Mouse (Mus musculus) heart, adult 2 months (tissue): ENCODE measurements around the gene Sh3bp4. TPM values are rescaled to one million over a fixed set of nuclear protein-coding genes. Genes with fewer than 3 reads are reported as not detected.

Experiments
- DNase-seq, 2 experiments: peaks; one replicate each; pipeline ENCODE4 v3.0.0; 2021
- H3K27ac ChIP-seq: fragments of 200-600 bp; 2 replicates; pipeline ENCODE4 v1.8.1; 2022
- H3K27me3 ChIP-seq: fragments of 200-500 bp; 2 replicates; pipeline ENCODE4 v1.6.1; 2012; ENCODE audit warnings: mild to moderate bottlenecking, low read length, inconsistent platforms, mixed read lengths; ENCODE audit not compliant: control insufficient read depth, insufficient read depth
- H3K36me3 ChIP-seq: fragments of 200-500 bp; 2 replicates; pipeline ENCODE4 v1.6.1; 2012; ENCODE audit warnings: low read length, inconsistent platforms; ENCODE audit not compliant: control insufficient read depth, insufficient read depth
- H3K4me1 ChIP-seq: fragments of 200-500 bp; 2 replicates; pipeline ENCODE4 v1.6.1; 2011; ENCODE audit warnings: low read length; ENCODE audit not compliant: control insufficient read depth, insufficient read depth
- H3K4me3 ChIP-seq: fragments of 200-600 bp; 2 replicates; pipeline ENCODE4 v1.8.1; 2022
- H3K79me2 ChIP-seq: fragments of 200-500 bp; replicated peaks from 2 replicates; pipeline ENCODE4 v1.6.1; 2012; ENCODE audit warnings: mild to moderate bottlenecking, inconsistent platforms, low read length, moderate library complexity, mixed read lengths; ENCODE audit not compliant: control insufficient read depth, insufficient read depth
- H3K9ac ChIP-seq: fragments of 200-500 bp; 2 replicates; pipeline ENCODE4 v1.6.1; 2012; ENCODE audit warnings: low read depth, mild to moderate bottlenecking, control low read depth, inconsistent platforms, low read length, mixed read lengths
- CTCF ChIP-seq: fragments of 200-600 bp; IDR thresholded peaks from 2 replicates; pipeline ENCODE4 v1.8.1; 2022; ENCODE audit warnings: antibody characterized with exemption, mild to moderate bottlenecking, moderate library complexity
- EP300 ChIP-seq: fragments of 200-500 bp; IDR thresholded peaks from 2 replicates; pipeline ENCODE4 v1.6.1; 2011; ENCODE audit warnings: low read depth, low read length, control low read depth; ENCODE audit not compliant: insufficient read depth
- POLR2A ChIP-seq: fragments of 200-500 bp; IDR thresholded peaks from 2 replicates; pipeline ENCODE4 v1.6.1; 2011; ENCODE audit warnings: mild to moderate bottlenecking, low read depth, low read length, control low read depth; ENCODE audit not compliant: insufficient read depth
- WGBS: fragments of 180-500 bp; shearing (Covaris S2); methylation state at CpG from one replicate; pipeline ENCODE4 v1.1.7; 2018; 5-methylcytosine and 5-hydroxymethylcytosine counted together
- intact Hi-C: fragments of 180-260 bp; cut with DNase I; formaldehyde crosslinking; loops from one replicate; pipeline ENCODE4 v1.15.1; 2025
- polyA plus RNA-seq: library from polyadenylated mRNA; depleted of rRNA; stranded (reverse); fragments of >200 nt; gene quantifications from 2 replicates; pipeline ENCODE4 v1.2.3, GENCODE M21; 2012
- total RNA-seq, 2 experiments: library from RNA; stranded (reverse); gene quantifications; 2 replicates each; pipeline ENCODE4 v1.2.3; 2021

The Sh3bp4 gene
- total and polyA plus RNA-seq, 3 experiments = 8.6 to 11.1 (median 10.0) TPM

DNA sequence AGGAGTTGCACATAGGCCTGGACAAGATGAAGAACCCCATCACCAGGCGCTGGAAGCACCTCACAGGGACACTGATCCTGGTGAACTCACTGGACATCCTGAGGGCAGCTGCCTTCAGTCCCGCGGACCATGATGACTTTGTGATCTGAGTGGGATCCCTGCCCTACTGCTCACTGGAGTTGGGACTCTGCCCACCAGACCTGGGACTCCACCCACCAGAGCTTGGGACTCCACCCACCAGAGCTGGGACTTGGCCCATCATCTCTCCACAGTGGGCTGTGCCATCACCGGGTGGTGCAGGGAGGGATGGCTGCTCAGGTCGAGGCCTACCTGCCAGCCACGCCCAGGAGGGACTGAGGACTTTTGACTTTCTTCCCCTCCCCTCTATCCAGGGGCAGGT is 83.0 kb downstream of the Sh3bp4 start:
- no peaks in the 10 kb centered on the region for H3K79me2 ChIP-seq
- H3K9ac ChIP-seq = no peak overlapping the region
- no peak for DNase-seq

GRCm38 (mm10) chr1:89163483-89163882 is 93.3 kb downstream of the Sh3bp4 start:
- H3K27me3 ChIP-seq = no peaks in the 10 kb centered on the region
- no peak for DNase-seq
- WGBS = 79% methylated on average over 6 of the region's 6 CpGs
- no peak overlapping the region for H3K9ac ChIP-seq
- H3K27ac ChIP-seq = no peak overlapping the region
- H3K79me2 ChIP-seq = no peaks in the 10 kb centered on the region
- H3K4me3 ChIP-seq = no peak overlapping the region
- peaks cover 3% of the 10 kb centered on the region; the same call in 1 of the 2 replicates for H3K4me1 ChIP-seq
- TF ChIP-seq CTCF (no peak), POLR2A (no peak), EP300 (no peak)
- no peaks in the 10 kb centered on the region for H3K36me3 ChIP-seq
- intact Hi-C loops = no loop called here

More for the DNA sequence above, 83.0 kb downstream of the Sh3bp4 start:
- Histone ChIP-seq H3K27me3 (no peaks in the 10 kb centered on the region), H3K4me1 (peaks cover 6% of the 10 kb centered on the region), H3K36me3 (no peaks in the 10 kb centered on the region), H3K27ac (no peak overlapping the region), H3K4me3 (no peak overlapping the region)
- TF ChIP-seq EP300 = no peak
- TF ChIP-seq POLR2A = no peak
- TF ChIP-seq CTCF = no peak
- intact Hi-C loops = no loop called here
- 77% methylated on average over 6 of the region's 6 CpGs for WGBS

DNA sequence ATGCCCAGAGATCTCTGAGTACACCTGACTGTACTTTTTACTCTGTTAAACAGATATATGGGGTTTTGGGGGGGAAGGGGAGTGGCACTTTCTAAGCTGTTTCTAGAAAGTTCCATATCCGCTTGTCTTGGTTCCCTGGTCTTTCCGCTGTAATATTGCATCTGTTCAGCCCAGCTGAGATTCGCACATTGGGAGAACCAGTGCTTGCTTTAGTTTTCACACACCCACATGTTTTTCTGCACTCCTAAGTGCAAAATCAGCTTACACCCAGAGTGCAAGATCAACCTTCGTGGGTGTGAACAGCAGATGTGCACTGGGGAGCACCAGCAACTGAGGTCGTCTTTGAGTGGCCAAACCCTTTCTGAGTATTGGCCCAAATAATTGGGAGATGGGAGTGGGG is 94.1 kb downstream of the Sh3bp4 start:
- Histone ChIP-seq H3K27me3 (no peaks in the 10 kb centered on the region), H3K27ac (no peak overlapping the region), H3K36me3 (no peaks in the 10 kb centered on the region), H3K4me1 (peaks cover 3% of the 10 kb centered on the region; the same call in 1 of the 2 replicates), H3K9ac (no peak overlapping the region), H3K79me2 (no peaks in the 10 kb centered on the region), H3K4me3 (no peak overlapping the region)
- DNase-seq = no peak
- intact Hi-C loops = no loop called here
- WGBS = 79% methylated on average over 5 of the region's 5 CpGs
- TF ChIP-seq CTCF (no peak), EP300 (no peak), POLR2A (no peak)

DNA sequence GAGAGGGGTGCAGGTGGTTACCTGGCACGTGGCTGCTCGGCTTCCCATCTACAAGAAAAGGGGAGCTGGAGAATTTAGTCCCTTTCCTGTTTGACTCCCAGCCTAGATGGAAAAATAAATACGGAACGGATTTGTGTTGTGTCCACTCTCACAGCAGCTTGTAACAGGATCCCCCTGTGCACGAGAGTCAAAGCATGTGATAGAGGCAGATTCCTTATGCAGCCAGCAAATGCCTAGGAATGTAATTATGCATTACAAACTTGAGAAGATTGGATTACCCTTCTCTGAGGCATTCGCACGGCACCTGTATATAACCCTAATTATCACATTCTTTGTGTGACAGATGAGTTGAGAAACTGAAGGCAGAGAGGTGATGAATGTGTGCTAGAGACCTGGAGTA is 94.5 kb downstream of the Sh3bp4 start:
- Histone ChIP-seq H3K4me3 (no peak overlapping the region), H3K27me3 (no peaks in the 10 kb centered on the region), H3K36me3 (no peaks in the 10 kb centered on the region), H3K9ac (no peak overlapping the region), H3K27ac (no peak overlapping the region), H3K79me2 (no peaks in the 10 kb centered on the region), H3K4me1 (peaks cover 3% of the 10 kb centered on the region; the same call in 1 of the 2 replicates)
- WGBS = 55% methylated on average over 7 of the region's 7 CpGs
- TF ChIP-seq POLR2A (no peak), EP300 (no peak), CTCF (no peak)
- intact Hi-C loops = no loop called here
- no peak for DNase-seq

DNA sequence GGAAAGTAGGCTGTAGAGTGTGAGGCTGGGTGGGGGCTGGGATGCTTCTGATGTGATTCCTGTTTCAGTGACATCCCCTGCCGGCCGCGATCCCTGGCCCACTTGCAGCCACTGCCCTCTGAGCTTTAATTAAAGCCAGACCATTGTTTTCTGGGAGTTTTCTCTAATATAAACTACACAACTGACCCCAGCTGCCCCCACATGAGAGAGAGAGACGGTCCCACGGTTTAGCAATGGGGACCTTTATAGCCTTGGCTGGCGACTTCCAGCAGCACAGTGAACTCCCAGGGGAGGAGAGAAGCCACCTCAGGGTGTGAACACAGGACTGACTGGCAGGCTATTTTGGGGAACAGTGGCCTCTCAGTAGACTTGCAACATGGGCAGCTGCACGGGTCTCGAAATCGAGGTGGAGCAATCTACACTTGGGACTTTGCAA is 96.6 kb downstream of the Sh3bp4 start:
- Histone ChIP-seq H3K4me1 (peaks cover 3% of the 10 kb centered on the region; the same call in 1 of the 2 replicates), H3K4me3 (no peak overlapping the region), H3K27me3 (no peaks in the 10 kb centered on the region), H3K27ac (no peak overlapping the region), H3K36me3 (no peaks in the 10 kb centered on the region), H3K79me2 (no peaks in the 10 kb centered on the region), H3K9ac (no peak overlapping the region)
- 22% methylated on average over 9 of the region's 9 CpGs for whole genome bisulfite sequencing
- DNase-seq = peak in 1 of 2 experiments; percentile 44
- 0 out of 2 replicates have a peak, but pooled peaks have one; percentile 8 for TF ChIP-seq CTCF
- no peak for TF ChIP-seq EP300
- no peak for TF ChIP-seq POLR2A
- intact Hi-C loops = no loop called here

DNA sequence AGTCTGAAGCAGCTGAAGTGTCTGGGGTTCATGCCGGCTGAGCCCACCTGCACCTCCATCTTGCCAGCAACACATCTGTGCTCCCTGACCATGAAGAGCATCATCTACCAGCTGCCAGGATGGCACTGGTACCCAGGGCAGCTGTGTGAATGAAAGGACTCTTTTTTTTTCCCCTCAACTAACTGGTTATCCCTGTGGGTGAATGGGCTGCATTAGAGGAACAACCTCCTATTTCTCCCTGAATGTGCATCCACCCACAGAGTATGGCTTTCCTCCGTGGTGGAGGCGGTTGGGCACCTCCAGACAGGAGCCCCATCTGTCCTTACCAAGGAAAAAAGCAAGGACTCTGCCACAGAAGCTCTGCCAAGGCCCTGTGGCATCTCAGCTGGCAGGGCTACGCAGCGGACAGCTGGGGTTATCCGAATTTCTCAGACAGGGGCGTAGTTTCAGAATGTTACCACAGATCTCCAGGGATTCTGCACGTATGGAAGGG is 101.1 kb downstream of the Sh3bp4 start:
- H3K9ac ChIP-seq = no peak overlapping the region
- DNase-seq = no peak
- no peak overlapping the region for H3K4me3 ChIP-seq
- H3K36me3 ChIP-seq = no peaks in the 10 kb centered on the region
- TF ChIP-seq EP300 (no peak), CTCF (no peak), POLR2A (no peak)
- H3K4me1 ChIP-seq = peaks cover 3% of the 10 kb centered on the region; the same call in 1 of the 2 replicates
- WGBS = 87% methylated on average over 8 of the region's 8 CpGs
- no peaks in the 10 kb centered on the region for H3K27me3 ChIP-seq
- H3K79me2 ChIP-seq = no peaks in the 10 kb centered on the region
- H3K27ac ChIP-seq = no peak overlapping the region
- intact Hi-C loops = no loop called here
